Mouse (Mus musculus) mature B cell (primary cell): ENCODE measurements around the gene Nbeal1.

Source experiments
- in situ Hi-C: fragments of 300-500 bp; cut with MboI; formaldehyde crosslinking; loops from 2 replicates; pipeline ENCODE4 v1.14.3; 2019

Nbeal1 gene

GRCm38 (mm10) chr1:60343630-60344455, 163.4 kb downstream of the Nbeal1 start:
- in situ Hi-C loops = no loop called here

DNA sequence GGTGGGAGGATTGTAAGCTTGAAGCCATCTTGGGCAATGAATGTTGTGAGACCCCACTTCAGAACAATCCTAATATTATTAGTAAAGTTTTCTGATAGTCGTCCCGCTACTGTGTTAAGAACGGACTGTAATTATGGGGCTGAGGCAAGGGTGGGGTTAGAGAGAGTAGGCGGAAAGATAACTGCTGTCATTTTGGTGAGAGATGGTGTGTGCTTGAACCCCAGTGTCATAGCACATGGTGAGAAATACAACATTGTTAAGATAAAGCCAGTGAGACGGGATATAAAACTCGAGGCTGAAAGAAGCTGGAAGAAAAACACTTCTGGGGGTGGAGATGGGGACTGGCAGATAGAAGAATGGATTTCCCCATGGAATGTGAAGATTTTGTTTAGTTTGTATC, 164.3 kb downstream of the Nbeal1 start:
- in situ Hi-C loops = no loop called here

DNA sequence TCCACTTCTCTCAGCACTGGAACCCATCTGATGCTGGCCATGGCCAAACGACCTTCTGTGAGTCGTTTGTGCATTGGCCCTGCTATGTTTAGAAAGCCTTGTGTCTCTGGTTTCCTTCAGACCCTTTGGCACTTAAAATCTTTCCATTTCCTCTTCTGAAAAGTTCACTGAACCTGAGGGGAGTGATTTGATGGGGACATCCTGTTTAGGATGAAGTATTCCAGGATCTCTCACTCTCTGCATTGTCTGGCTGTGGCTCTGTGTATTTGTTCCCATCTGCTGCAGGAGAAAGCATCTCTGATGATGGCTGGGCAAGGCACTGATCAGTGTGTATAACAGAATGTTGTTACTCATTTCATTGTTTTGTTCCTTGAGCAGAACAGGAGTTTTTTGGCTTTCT, 165.3 kb downstream of the Nbeal1 start:
- in situ Hi-C loops = no loop called here

DNA sequence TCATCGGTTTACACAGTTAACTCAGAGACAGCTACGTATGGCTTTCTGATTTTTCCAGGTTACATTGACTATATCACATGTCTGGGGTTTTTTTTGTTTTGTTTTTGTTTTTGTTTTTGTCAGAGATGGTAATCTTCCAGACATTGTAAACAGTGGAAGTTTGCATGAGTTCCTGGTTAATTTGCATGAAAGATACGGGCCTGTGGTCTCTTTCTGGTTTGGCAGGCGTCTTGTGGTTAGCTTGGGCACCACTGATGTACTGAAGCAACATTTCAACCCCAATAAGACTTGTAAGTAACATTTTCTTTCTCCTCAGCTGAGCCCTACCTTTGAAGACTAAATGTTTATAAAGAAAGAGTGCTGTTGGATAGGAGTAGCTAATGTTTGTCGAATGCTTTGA, 172.4 kb downstream of the Nbeal1 start:
- in situ Hi-C loops = no loop called here

DNA sequence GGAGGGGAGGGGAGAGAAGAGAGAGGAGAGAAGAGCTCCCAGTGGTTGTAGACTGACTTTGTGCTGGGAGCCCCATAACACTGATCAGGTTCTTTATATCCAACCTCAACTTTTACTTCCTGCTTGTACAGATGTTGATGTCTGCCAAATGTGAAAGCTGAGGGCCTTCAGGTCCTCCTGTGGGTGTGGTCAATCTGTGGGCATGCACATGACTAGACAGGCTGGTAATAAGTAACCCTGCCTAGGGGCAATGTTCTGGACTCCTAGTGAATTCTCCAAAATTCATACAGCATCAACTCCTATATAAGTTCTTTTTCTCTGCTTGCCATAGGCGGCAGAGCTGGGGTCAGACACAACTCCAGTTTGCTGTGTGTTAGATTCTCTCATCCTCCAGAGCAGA, 181.2 kb downstream of the Nbeal1 start:
- in situ Hi-C loops = no loop called here

GRCm38 (mm10) chr1:60376556-60376955, 196.2 kb downstream of the Nbeal1 start:
- in situ Hi-C loops = no loop called here

GRCm38 (mm10) chr1:60381910-60382309, 201.5 kb downstream of the Nbeal1 start:
- in situ Hi-C loops = no loop called here
